Mouse (Mus musculus): ENCODE results near the gene Aph1c. TPM values are rescaled to one million over a fixed set of nuclear protein-coding genes. Genes with fewer than 3 reads are reported as not detected.
"Not testable (repeated sequence)": the region's sequence is repeated elsewhere in the genome, so short reads cannot be mapped to it uniquely, and the experiment has no call there.

The Aph1c gene
- polyA plus RNA-seq, 1 experiment from 2014 or later = 5.3 TPM

DNA sequence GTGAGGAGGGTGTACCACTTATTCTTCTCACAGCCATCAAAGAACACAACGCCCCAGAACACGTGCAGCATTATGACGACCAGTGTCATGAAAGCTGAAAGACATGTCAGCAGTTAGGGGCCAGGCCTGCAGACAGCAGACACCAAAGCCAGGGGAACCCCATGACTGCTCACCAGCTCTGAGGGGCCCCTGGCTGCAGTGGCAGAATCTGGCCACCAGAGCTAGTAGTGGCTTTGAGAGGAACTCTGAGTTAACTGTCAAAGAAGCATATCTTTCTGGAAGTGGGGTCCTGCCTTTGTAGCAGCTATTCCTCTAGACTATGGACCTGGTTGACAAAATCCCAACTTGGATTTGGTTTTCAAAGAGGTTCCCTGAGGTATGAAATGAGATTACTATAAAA, 50.0 kb downstream of the Aph1c start:
- not testable (repeated sequence) for H3K9me3 ChIP-seq; H3K36me3 ChIP-seq; H3K4me3 ChIP-seq; H3K27ac ChIP-seq; H3K9ac ChIP-seq; H3K4me2 ChIP-seq; ATAC-seq (ENCODE audit: borderline replicate concordance, extremely low read depth, low FRiP score, low TSS enrichment); H3K27me3 ChIP-seq; H3K4me1 ChIP-seq
- no CpG with 5 or more reads among the region's 3 CpGs for WGBS

DNA sequence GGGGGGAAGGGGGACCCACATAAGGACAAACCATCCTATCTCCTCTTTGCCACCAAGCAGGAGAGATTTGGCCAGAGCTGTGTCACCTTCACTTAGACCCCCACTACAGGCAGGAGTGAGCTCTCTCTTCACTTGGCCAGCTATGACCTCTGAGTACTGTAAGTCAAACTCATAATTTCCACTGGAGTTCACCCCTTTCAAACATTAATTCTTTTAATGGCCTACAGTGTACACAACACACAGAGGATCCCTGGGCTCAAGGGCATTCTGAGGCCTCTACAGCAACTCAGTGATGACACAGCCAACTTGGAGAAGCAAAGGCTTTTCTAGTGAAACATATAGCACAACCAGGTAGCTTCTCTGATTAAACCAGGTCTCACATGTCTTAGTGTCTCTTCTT, 63.8 kb downstream of the Aph1c start:
- H3K27ac ChIP-seq = no peak overlapping the region
- H3K4me1 ChIP-seq = no peaks in the 10 kb centered on the region
- H3K9me3 ChIP-seq = no peaks in the 10 kb centered on the region
- H3K4me3 ChIP-seq = no peak overlapping the region
- no peak overlapping the region for H3K9ac ChIP-seq
- H3K4me2 ChIP-seq = no peak overlapping the region
- no peak for ATAC-seq (ENCODE audit: borderline replicate concordance, extremely low read depth, low FRiP score, low TSS enrichment)
- no peaks in the 10 kb centered on the region for H3K27me3 ChIP-seq
- no peaks in the 10 kb centered on the region for H3K36me3 ChIP-seq

DNA sequence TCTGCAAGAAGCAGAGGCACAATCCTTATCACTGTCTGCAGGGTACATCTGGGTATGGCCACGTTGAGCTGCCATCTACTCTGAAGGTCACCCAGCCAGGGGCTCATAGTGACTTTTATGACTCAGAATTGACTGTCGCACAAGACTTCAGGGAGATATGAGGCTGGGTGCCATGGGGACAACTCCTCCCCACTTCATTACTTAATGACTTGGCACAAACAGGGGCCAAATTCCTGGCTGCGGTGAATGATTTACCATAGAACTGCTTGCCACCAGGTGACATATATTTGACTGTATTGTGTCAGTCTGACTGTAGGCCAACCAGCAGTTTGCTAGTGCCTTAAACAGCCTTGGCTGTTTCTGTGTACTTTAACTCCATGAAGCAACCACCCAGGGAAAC, 65.3 kb downstream of the Aph1c start:
- H3K9me3 ChIP-seq = no peaks in the 10 kb centered on the region
- ATAC-seq (ENCODE audit: borderline replicate concordance, extremely low read depth, low FRiP score, low TSS enrichment) = no peak

DNA sequence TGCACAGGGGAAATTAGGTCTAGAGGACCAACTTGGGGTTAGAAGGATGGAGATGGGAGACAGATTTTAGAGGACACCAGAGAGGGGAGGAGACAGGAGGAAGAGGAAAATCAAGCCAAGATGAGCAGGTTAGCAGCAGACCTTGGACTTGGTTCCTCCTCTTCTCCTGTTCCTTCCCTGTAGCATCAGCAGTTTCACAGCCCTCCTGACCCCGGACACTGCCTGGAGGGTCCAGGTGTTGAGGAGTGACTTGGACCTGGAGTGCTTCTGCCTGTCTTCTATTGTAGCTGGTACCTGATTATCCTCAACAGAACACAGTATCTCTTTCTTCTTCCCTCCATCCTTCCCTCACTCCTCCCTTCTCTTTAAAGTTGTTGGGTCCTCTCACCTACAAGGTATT, 65.8 kb downstream of the Aph1c start:
- Histone ChIP-seq H3K9me3 (no peaks in the 10 kb centered on the region), H3K4me1 (no peaks in the 10 kb centered on the region), H3K27me3 (no peaks in the 10 kb centered on the region), H3K9ac (no peak overlapping the region), H3K4me2 (no peak overlapping the region), H3K4me3 (no peak overlapping the region), H3K27ac (no peak overlapping the region), H3K36me3 (no peaks in the 10 kb centered on the region)
- 83% methylated on average over 1 of the region's 1 CpGs for WGBS
- ATAC-seq (ENCODE audit: borderline replicate concordance, extremely low read depth, low FRiP score, low TSS enrichment) = no peak

More for the DNA sequence above, 65.3 kb downstream of the Aph1c start:
- Histone ChIP-seq H3K4me2 (no peak overlapping the region), H3K9ac (no peak overlapping the region), H3K27ac (no peak overlapping the region), H3K4me1 (no peaks in the 10 kb centered on the region), H3K4me3 (no peak overlapping the region), H3K36me3 (no peaks in the 10 kb centered on the region), H3K27me3 (no peaks in the 10 kb centered on the region)
- WGBS = 58% methylated on average over 3 of the region's 3 CpGs

Other genes starting within 250 kb of the Aph1c start
- gene Usp3, start 241.6 kb downstream of the Aph1c start, polyA plus RNA-seq (2015; fragmentation: Nextera tagmentation; extraction: Ambion mirVana) = 51.4 and 57.1 TPM in 2 replicates
- gene Car12, start 121.0 kb downstream of the Aph1c start, polyA plus RNA-seq (2015; fragmentation: Nextera tagmentation; extraction: Ambion mirVana) = 1.8 and 2.7 TPM in 2 replicates
- 6.4 and 8.2 TPM in 2 replicates for gene Aph1b, start 39.2 kb downstream of the Aph1c start, polyA plus RNA-seq (2015; fragmentation: Nextera tagmentation; extraction: Ambion mirVana)
- 0.44 and 0.92 TPM in 2 replicates for gene Gm10647, start 37.7 kb downstream of the Aph1c start, polyA plus RNA-seq (2015; fragmentation: Nextera tagmentation; extraction: Ambion mirVana)
- 24.2 and 30.1 TPM in 2 replicates for gene Rab8b, start 85.0 kb upstream of the Aph1c start, polyA plus RNA-seq (2015; fragmentation: Nextera tagmentation; extraction: Ambion mirVana)
- 602 and 647 TPM in 2 replicates for gene Rps27l, start 111.4 kb upstream of the Aph1c start, polyA plus RNA-seq (2015; fragmentation: Nextera tagmentation; extraction: Ambion mirVana)
- 6.7 and 7.2 TPM in 2 replicates for gene Lactb, start 140.8 kb upstream of the Aph1c start, polyA plus RNA-seq (2015; fragmentation: Nextera tagmentation; extraction: Ambion mirVana)
- gene Tpm1, start 214.7 kb upstream of the Aph1c start, polyA plus RNA-seq (2015; fragmentation: Nextera tagmentation; extraction: Ambion mirVana) = 747 and 774 TPM in 2 replicates

All from lung, embryonic 15.5 days (tissue).